Mouse (Mus musculus): Measurements from ENCODE around the gene Sorcs3. TPM values are rescaled to one million over a fixed set of nuclear protein-coding genes. Genes with fewer than 3 reads are reported as not detected.

Sorcs3 gene
- total RNA-seq, 2 experiments from 2014 or later: 34.1 to 34.3 TPM

- no peak for DNase-seq (ENCODE audit: low spot score in 2 of 2)
Measured at GRCm38 (mm10) chr19:48503896-48504620, 298.2 kb downstream of the Sorcs3 start.

DNA sequence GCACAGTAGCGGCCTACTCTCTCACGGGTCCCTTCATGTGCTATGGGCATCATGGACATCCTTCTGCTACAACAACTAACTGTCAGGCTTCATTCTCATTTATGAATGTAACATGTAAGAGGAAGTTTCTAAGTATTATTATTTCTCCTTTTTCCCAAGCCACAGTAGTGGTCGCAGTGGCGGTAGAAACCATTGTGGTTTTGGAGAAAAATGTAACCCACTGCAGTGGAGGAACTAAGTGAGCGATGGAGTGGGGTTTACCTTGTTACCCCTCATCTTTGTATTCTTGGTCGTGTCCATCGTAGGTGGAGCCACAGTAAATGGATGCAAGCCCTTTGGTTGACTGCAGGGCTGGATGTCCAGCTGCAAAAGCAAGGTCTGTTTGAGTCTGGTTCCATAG lies 318.0 kb downstream of the Sorcs3 start:
- no peak for DNase-seq (ENCODE audit: low spot score in 2 of 2)

DNA sequence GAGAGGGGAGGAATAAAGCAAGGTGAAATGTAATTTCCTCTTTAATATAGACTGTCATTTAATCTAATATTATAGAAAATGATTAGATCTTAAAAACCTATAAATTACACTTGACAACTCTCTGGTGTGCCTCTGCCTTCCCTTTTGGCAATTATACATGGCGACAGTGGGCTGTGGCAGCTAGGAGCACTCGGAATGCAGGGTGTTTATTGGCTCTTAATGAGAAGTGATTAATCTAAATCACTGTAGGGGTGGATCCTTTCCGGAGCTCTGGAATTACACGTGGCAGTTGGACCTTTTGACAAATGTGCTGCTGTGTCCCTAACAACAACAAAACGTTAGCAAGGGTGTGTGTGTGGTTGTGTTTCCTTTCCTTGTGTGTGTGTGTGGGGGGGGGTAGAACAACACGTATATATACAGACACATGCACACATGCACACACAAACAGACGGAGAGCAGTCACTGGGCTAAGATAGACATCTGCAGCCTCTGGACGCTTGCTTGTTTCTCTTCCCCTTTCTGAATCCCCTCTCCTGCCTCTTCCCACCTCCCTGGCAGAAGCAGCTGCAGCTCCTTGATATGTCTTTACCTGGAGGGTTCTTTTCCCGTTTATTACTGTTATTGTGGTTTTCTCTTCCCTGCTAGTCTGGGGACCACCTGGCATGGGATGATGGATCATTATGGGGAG lies 318.8 kb downstream of the Sorcs3 start:
- DNase-seq (ENCODE audit: low spot score in 2 of 2): no peak

- no peak for DNase-seq (ENCODE audit: low spot score in 2 of 2)
Measured at GRCm38 (mm10) chr19:48533582-48533981, 327.8 kb downstream of the Sorcs3 start.

DNA sequence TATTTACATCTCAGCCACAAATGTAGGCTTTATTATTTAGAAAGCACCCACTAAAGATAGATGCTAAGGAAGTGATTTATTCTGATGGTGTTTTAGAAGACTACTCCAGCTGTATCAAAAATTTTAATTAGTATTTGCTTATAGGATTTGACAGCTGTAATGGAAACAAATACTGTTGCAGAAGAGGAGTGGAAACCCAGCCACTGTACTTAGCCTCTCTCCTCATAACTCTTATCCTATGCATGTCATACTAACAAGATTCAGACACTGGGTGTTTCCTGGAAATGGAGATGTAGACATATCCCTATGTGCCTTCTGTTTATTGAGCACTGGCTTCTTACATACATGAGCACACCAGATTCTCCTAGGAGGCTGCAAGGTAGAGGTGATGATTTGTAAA lies 338.5 kb downstream of the Sorcs3 start:
- DNase-seq (ENCODE audit: low spot score in 2 of 2): no peak

- DNase-seq (ENCODE audit: low spot score in 2 of 2): no peak
Measured at GRCm38 (mm10) chr19:48545421-48546132, 339.8 kb downstream of the Sorcs3 start.

DNA sequence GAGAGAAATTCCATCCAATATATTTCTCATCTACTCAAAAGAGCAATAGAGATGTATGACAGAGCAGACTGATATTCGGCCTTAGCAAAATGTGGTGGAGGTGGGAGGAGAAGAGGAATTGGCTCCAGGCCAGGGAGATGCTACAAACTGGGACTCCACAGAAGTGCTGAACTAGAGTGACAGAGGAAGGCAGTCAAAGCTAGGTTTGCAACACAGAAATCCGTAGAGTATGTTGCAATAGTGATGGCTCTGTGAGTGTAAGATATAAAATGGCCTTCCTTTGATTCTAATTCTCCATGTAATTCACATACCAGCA lies 340.3 kb downstream of the Sorcs3 start:
- DNase-seq (ENCODE audit: low spot score in 2 of 2): peak; percentile 57 to 81

DNA sequence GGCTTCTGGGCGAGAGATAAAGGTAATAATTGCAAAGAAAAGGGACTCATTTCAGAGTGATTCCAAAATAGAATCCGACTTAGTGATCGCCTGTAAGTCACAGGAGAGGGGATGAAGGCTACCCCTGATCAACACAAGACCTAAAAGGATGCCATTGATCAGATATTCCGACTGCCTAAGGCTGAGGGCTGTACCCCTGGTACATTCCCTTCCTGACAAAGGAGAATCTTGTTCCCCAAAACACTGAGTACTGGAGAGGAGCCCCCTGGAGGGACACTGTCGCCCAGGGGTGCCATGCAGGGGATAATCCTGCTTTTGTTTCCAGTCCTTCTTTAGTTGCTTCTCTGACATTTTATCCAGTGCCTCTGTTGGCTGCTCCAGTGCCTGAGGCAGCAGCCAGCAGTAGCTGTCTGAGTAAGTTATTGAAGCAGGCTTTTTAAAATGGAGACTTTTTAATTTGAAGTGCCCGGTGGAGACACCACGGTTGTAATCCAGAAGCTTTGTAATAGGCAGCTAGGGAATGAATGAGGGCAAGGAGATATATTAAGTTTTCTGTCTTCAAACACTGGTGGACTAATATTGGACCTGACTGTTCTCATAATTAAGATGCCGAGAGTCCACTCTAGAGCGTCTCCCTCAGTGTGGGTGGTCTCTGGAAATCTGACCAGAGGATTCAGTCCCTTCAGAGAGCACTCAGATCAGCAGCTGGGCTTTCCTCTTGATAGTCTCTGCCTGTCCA lies 342.5 kb downstream of the Sorcs3 start:
- no peak for DNase-seq (ENCODE audit: low spot score in 2 of 2)

DNA sequence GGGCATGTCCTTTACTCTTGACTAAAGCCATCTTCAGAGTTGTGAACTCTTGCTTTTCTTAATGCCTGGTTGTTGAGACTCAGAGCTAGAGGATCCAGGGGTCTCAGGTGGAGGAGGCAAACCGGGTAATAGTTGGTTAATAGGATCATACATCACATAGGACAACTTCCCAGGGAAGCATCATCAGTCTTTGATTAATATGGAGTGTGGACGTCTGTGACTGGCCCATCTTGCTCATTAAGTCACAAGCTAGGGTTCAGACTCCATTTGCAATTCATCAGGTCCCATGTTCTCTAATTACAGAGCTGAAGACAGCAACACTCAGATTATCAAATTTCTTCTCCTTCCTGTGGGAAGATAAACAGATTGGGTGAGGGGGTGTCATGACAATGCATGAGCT lies 353.6 kb downstream of the Sorcs3 start:
- peak in 1 of 2 experiments; percentile 36 for DNase-seq (ENCODE audit: low spot score in 2 of 2)

DNA sequence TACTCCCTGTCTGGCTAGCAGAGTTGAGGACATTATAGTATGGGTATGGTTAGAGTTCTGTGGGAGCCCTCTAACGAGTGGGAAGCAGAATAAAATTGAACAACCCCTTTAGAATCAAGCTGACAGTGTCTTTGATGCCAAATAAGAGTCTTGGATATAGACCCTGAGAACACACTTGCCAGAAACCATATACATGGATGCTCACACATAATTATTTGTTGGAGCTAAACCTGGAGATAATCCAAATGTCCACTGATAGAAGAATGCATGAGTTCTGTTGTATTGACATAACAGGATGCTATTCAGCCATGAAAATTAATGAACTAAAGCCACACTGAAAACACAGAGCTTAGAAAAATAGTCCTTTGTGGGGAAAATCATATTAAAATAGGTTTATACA lies 369.9 kb downstream of the Sorcs3 start:
- DNase-seq (ENCODE audit: low spot score in 2 of 2): no peak

GRCm38 (mm10) chr19:48577169-48577568 lies 371.3 kb downstream of the Sorcs3 start:
- no peak for DNase-seq (ENCODE audit: low spot score in 2 of 2)

- DNase-seq (ENCODE audit: low spot score in 2 of 2): peak; percentile 65 to 73
Measured at GRCm38 (mm10) chr19:48584938-48585560, 379.2 kb downstream of the Sorcs3 start.

DNA sequence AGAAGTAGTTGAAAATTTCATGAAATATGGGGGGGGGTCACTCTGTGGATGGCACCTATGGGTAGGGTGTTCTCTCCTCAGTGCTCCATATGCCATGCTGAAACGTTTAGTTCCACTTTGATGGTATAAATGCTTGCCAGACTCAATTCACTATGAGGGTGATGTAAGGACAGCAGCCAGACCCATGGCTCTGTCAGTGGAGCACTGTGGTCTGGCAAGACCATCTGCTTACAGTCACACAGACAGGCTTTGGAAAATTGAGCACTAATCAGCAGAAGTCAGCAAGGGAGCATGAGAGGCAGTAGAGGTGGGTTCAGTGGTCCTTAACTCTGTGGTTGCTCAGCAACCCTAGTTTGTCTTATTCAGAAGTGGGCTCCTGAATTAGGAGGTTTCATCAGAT lies 411.1 kb downstream of the Sorcs3 start:
- DNase-seq (ENCODE audit: low spot score in 2 of 2): no peak

DNA sequence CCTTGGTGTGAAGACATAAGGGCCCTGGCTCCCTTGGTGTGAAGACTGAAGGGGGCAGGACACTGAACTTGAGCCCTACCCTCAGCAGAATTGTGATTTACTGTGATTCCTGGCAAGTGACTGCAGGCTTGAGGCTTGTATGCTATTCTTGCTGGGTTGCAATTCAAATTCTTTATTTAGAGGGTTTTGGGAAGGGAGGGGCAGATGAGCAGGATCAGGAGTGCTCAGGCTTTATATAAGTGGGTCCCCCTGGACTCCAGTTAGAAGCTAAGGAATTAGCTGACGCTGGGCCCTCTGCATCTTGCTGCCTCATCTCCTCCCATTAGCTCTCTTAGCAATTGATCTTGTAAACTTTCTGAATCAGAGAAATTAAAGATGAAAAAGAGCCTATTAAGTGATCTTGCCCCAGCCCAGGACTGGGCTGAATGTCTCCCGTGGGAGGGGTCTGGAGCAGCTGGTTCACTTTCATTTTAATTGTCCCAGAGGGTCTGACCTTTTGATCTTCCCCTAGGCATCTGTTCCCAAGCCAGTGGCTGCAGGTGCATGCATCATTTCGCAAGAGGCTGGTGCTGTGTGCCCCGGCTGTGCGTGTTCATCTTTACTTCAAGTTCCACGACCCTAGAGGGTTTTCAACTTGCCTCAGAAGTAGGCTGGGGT lies 425.0 kb downstream of the Sorcs3 start:
- no peak for DNase-seq (ENCODE audit: low spot score in 2 of 2)

DNA sequence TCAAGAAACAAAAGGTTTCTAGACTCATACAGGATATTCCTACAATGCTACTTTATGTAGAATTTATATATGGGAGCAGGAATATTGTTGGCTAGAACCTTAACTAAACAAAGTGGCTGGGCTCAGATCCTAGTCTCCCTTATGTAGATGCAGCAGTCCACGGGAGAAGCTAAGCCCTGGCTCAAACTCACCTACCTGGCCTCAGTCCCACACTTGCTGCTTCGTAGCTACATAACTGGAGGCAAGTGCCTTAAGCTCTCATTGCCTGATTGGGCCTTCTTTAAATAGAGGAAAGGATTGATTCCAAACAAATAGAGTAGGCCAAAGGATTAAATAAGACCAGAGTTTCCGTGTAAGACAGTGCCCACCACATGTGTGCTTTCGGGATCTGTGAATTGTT lies 436.7 kb downstream of the Sorcs3 start:
- DNase-seq (ENCODE audit: low spot score in 2 of 2): no peak

GRCm38 (mm10) chr19:48649941-48650340 lies 444.1 kb downstream of the Sorcs3 start:
- DNase-seq (ENCODE audit: low spot score in 2 of 2): no peak

GRCm38 (mm10) chr19:48651617-48652016 lies 445.8 kb downstream of the Sorcs3 start:
- DNase-seq (ENCODE audit: low spot score in 2 of 2): no peak

DNA sequence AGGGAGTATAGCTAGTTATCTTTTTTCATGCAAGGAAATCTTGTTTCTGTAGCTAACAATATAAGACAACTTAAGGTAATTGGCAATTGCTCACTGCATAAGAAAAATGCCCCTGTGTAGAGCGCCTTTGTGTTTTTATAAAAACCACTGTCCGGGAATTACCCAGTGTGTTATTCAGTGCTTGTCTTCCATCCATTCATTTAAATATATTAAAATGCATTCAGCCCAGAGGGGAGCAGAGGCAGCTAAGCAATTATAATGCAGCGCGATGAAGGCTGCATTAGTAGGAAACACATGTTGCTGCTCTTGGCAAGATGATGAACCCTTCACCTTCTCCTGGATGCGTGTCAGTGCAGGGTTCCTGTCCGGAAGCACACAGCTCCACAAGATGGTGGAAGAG lies 454.4 kb downstream of the Sorcs3 start:
- DNase-seq (ENCODE audit: low spot score in 2 of 2): no peak

GRCm38 (mm10) chr19:48679896-48680295 lies 474.1 kb downstream of the Sorcs3 start:
- no peak for DNase-seq (ENCODE audit: low spot score in 2 of 2)

DNA sequence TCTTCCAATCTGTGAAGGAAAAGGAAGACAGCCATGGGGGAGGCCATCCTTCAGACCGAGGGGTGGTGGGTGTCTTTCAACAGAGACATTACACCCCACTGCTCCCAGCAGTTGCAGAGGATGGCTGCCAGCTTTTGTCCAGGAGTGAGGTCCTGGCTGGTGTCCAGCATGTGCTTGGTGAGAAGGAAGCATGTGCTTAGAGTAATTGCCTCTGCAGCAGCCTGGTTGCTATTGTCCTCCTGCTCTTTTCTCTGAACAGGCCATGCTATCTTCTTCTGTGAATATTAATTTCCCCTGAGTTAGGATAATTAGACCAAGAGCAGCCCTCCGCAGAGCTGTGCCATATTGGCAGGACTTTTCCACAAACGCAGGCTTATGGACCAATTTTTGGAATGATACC lies 476.7 kb downstream of the Sorcs3 start:
- DNase-seq (ENCODE audit: low spot score in 2 of 2): no peak

DNA sequence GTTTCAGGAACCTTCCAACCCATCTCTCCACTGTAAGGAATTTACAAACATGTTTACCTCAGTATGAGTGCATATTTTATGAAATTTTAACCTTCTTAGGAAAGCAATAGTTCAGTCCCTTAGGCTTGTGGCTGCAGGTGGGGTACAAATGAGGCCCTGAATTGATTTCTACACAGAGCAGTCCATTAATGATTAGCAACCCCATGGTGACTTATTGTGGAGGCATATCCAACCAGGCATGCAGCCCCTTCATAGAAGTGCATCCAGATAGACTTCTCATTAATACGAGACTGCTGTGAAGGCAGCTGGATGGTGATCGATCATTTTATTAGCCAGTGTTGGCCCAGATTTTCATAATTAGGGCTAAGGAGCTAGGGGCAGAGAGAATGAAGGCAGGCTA lies 480.5 kb downstream of the Sorcs3 start:
- DNase-seq (ENCODE audit: low spot score in 2 of 2): no peak

Measured in layer of hippocampus, adult 18-20 months (tissue).